Mouse (Mus musculus): Measurements from ENCODE around the gene Ppp1r9a. TPM values are rescaled to one million over a fixed set of nuclear protein-coding genes. Genes with fewer than 3 reads are reported as not detected.
A peak's percentile ranks its signal among the peaks of the same experiment; 100 is the strongest.

Ppp1r9a gene
- 33.9 and 38.1 TPM in 2 replicates for polyA plus RNA-seq (2011; ENCODE audit: insufficient read depth, insufficient read length, low read depth, missing spikeins)

GRCm38 (mm10) chr6:4902674-4903324, at the start of gene Ppp1r9a:
Gene Ppp1r9a, plus strand, starts transcription at chr6:4902917.
- TF ChIP-seq EP300 (IDR thresholded peaks at IDR 0.05; ENCODE audit: insufficient read depth, low read depth, low read length) (no peak), POLR2A (IDR thresholded peaks at IDR 0.05; ENCODE audit: insufficient read depth, low read length) (no peak), CTCF (IDR thresholded peaks at IDR 0.05; ENCODE audit: low read depth, low read length) (peak; percentile 3)
- H3K9ac ChIP-seq (ENCODE audit: low read depth, poor library complexity, severe bottlenecking) = peak within 1 kb of the TSS; percentile 97
- H3K27me3 ChIP-seq (ENCODE audit: control insufficient read depth, insufficient read depth, low read length, poor library complexity, severe bottlenecking) = no peaks in the 10 kb centered on the region
- no peaks in the 10 kb centered on the region for H3K4me1 ChIP-seq (ENCODE audit: control insufficient read depth, insufficient read depth, low read length)
- H3K27ac ChIP-seq (ENCODE audit: insufficient read depth, low read length) = peak within 1 kb of the TSS; percentile 26; the same call in 1 of the 2 replicates
- H3K4me3 ChIP-seq (ENCODE audit: low read depth, low read length) = peak within 1 kb of the TSS; percentile 95
- H3K9me3 ChIP-seq (replicated peaks; ENCODE audit: control insufficient read depth, insufficient read depth, low read length, poor library complexity, severe bottlenecking) = no peaks in the 10 kb centered on the region
- H3K36me3 ChIP-seq (ENCODE audit: control insufficient read depth, insufficient read depth, low read length, poor library complexity, severe bottlenecking) = no peaks in the 10 kb centered on the region

- TF ChIP-seq POLR2A (IDR thresholded peaks at IDR 0.05; ENCODE audit: insufficient read depth, low read length) (no peak), EP300 (IDR thresholded peaks at IDR 0.05; ENCODE audit: insufficient read depth, low read depth, low read length) (no peak), CTCF (IDR thresholded peaks at IDR 0.05; ENCODE audit: low read depth, low read length) (no peak)
- Histone ChIP-seq H3K4me3 (ENCODE audit: low read depth, low read length) (no peak overlapping the region), H3K27me3 (ENCODE audit: control insufficient read depth, insufficient read depth, low read length, poor library complexity, severe bottlenecking) (no peaks in the 10 kb centered on the region), H3K27ac (ENCODE audit: insufficient read depth, low read length) (no peak overlapping the region), H3K36me3 (ENCODE audit: control insufficient read depth, insufficient read depth, low read length, poor library complexity, severe bottlenecking) (no peaks in the 10 kb centered on the region), H3K9me3 (replicated peaks; ENCODE audit: control insufficient read depth, insufficient read depth, low read length, poor library complexity, severe bottlenecking) (no peaks in the 10 kb centered on the region), H3K4me1 (ENCODE audit: control insufficient read depth, insufficient read depth, low read length) (peaks cover 2% of the 10 kb centered on the region), H3K9ac (ENCODE audit: low read depth, poor library complexity, severe bottlenecking) (no peak overlapping the region)
Observed at GRCm38 (mm10) chr6:4855236-4855635, 47.5 kb upstream of the Ppp1r9a start.

GRCm38 (mm10) chr6:4856919-4857318, 45.8 kb upstream of the Ppp1r9a start:
- Histone ChIP-seq H3K4me1 (ENCODE audit: control insufficient read depth, insufficient read depth, low read length) (peaks cover 2% of the 10 kb centered on the region), H3K9ac (ENCODE audit: low read depth, poor library complexity, severe bottlenecking) (no peak overlapping the region)
- TF ChIP-seq POLR2A (IDR thresholded peaks at IDR 0.05; ENCODE audit: insufficient read depth, low read length) (no peak), EP300 (IDR thresholded peaks at IDR 0.05; ENCODE audit: insufficient read depth, low read depth, low read length) (no peak)

GRCm38 (mm10) chr6:4884316-4884715, 18.4 kb upstream of the Ppp1r9a start:
- no peak for TF ChIP-seq CTCF (IDR thresholded peaks at IDR 0.05; ENCODE audit: low read depth, low read length)
- TF ChIP-seq POLR2A (IDR thresholded peaks at IDR 0.05; ENCODE audit: insufficient read depth, low read length) = no peak
- no peak for TF ChIP-seq EP300 (IDR thresholded peaks at IDR 0.05; ENCODE audit: insufficient read depth, low read depth, low read length)
- no peaks in the 10 kb centered on the region for H3K4me1 ChIP-seq (ENCODE audit: control insufficient read depth, insufficient read depth, low read length)
- H3K9ac ChIP-seq (ENCODE audit: low read depth, poor library complexity, severe bottlenecking) = no peak overlapping the region
- no peak overlapping the region for H3K27ac ChIP-seq (ENCODE audit: insufficient read depth, low read length)
- H3K27me3 ChIP-seq (ENCODE audit: control insufficient read depth, insufficient read depth, low read length, poor library complexity, severe bottlenecking) = no peaks in the 10 kb centered on the region
- no peaks in the 10 kb centered on the region for H3K9me3 ChIP-seq (replicated peaks; ENCODE audit: control insufficient read depth, insufficient read depth, low read length, poor library complexity, severe bottlenecking)
- no peaks in the 10 kb centered on the region for H3K36me3 ChIP-seq (ENCODE audit: control insufficient read depth, insufficient read depth, low read length, poor library complexity, severe bottlenecking)
- no peak overlapping the region for H3K4me3 ChIP-seq (ENCODE audit: low read depth, low read length)

More at GRCm38 (mm10) chr6:4856919-4857318, 45.8 kb upstream of the Ppp1r9a start:
- Histone ChIP-seq H3K4me3 (ENCODE audit: low read depth, low read length) (no peak overlapping the region), H3K27me3 (ENCODE audit: control insufficient read depth, insufficient read depth, low read length, poor library complexity, severe bottlenecking) (no peaks in the 10 kb centered on the region), H3K9me3 (replicated peaks; ENCODE audit: control insufficient read depth, insufficient read depth, low read length, poor library complexity, severe bottlenecking) (no peaks in the 10 kb centered on the region), H3K36me3 (ENCODE audit: control insufficient read depth, insufficient read depth, low read length, poor library complexity, severe bottlenecking) (no peaks in the 10 kb centered on the region), H3K27ac (ENCODE audit: insufficient read depth, low read length) (no peak overlapping the region)

GRCm38 (mm10) chr6:4889544-4889943, 13.2 kb upstream of the Ppp1r9a start:
- H3K4me3 ChIP-seq (ENCODE audit: low read depth, low read length) = no peak overlapping the region
- no peaks in the 10 kb centered on the region for H3K9me3 ChIP-seq (replicated peaks; ENCODE audit: control insufficient read depth, insufficient read depth, low read length, poor library complexity, severe bottlenecking)
- no peak overlapping the region for H3K9ac ChIP-seq (ENCODE audit: low read depth, poor library complexity, severe bottlenecking)
- TF ChIP-seq CTCF (IDR thresholded peaks at IDR 0.05; ENCODE audit: low read depth, low read length) (no peak), POLR2A (IDR thresholded peaks at IDR 0.05; ENCODE audit: insufficient read depth, low read length) (no peak), EP300 (IDR thresholded peaks at IDR 0.05; ENCODE audit: insufficient read depth, low read depth, low read length) (no peak)
- H3K27ac ChIP-seq (ENCODE audit: insufficient read depth, low read length) = no peak overlapping the region
- no peaks in the 10 kb centered on the region for H3K36me3 ChIP-seq (ENCODE audit: control insufficient read depth, insufficient read depth, low read length, poor library complexity, severe bottlenecking)
- no peaks in the 10 kb centered on the region for H3K4me1 ChIP-seq (ENCODE audit: control insufficient read depth, insufficient read depth, low read length)
- no peaks in the 10 kb centered on the region for H3K27me3 ChIP-seq (ENCODE audit: control insufficient read depth, insufficient read depth, low read length, poor library complexity, severe bottlenecking)

- Histone ChIP-seq H3K27me3 (ENCODE audit: control insufficient read depth, insufficient read depth, low read length, poor library complexity, severe bottlenecking) (no peaks in the 10 kb centered on the region), H3K4me1 (ENCODE audit: control insufficient read depth, insufficient read depth, low read length) (no peaks in the 10 kb centered on the region), H3K36me3 (ENCODE audit: control insufficient read depth, insufficient read depth, low read length, poor library complexity, severe bottlenecking) (no peaks in the 10 kb centered on the region), H3K27ac (ENCODE audit: insufficient read depth, low read length) (peak overlapping the region; percentile 98), H3K9ac (ENCODE audit: low read depth, poor library complexity, severe bottlenecking) (peak overlapping the region; percentile 12; the same call in 1 of the 2 replicates), H3K4me3 (ENCODE audit: low read depth, low read length) (peak overlapping the region; percentile 17), H3K9me3 (replicated peaks; ENCODE audit: control insufficient read depth, insufficient read depth, low read length, poor library complexity, severe bottlenecking) (no peaks in the 10 kb centered on the region)
- peak; percentile 98 for TF ChIP-seq EP300 (IDR thresholded peaks at IDR 0.05; ENCODE audit: insufficient read depth, low read depth, low read length)
- peak; percentile 17 for TF ChIP-seq POLR2A (IDR thresholded peaks at IDR 0.05; ENCODE audit: insufficient read depth, low read length)
- TF ChIP-seq CTCF (IDR thresholded peaks at IDR 0.05; ENCODE audit: low read depth, low read length) = no peak
Observed at GRCm38 (mm10) chr6:4892417-4892816, 10.3 kb upstream of the Ppp1r9a start.

Measured in ES-Bruce4 (cell line).